Mouse (Mus musculus): Measurements from ENCODE around the gene Clec1b. TPM values are rescaled to one million over a fixed set of nuclear protein-coding genes. Genes with fewer than 3 reads are reported as not detected.
A peak's percentile ranks its signal among the peaks of the same experiment; 100 is the strongest.

Gene Clec1b
- 31.9 and 32.7 TPM in 2 replicates for polyA plus RNA-seq (2016; fragmentation: Nextera tagmentation; extraction: Ambion mirVana)

DNA sequence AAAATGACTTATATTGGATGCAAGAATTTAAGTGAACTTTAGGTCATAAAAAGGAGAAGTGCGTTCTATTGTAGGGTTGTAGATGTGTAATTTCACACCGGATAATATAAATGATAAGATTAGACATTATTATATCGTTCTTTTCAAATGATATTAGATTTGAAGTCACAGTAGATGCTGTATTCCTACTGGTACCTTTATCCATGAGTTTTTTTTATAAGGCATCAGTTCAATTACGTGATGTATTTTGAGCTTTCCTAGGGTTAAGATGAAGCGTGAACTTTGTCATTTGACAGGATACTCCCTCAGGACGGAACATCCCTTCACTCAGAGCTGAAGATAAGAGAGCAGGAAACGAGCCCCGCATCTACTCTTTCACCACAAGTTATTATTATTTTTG is at the start of gene Clec1b:
Gene Clec1b (plus strand): TSS at position 301 of the 400 bp plus-strand sequence.
- Histone ChIP-seq H3K27me3 (replicated peaks) (no peaks in the 10 kb centered on the region), H3K27ac (no peak within 1 kb of the TSS), H3K36me3 (no peaks in the 10 kb centered on the region), H3K4me1 (no peaks in the 10 kb centered on the region), H3K9ac (no peak within 1 kb of the TSS), H3K4me2 (no peak within 1 kb of the TSS), H3K4me3 (no peak within 1 kb of the TSS), H3K9me3 (replicated peaks) (no peaks in the 10 kb centered on the region)
- ATAC-seq: no peak
- WGBS (ENCODE audit: insufficient replicate concordance): 35% methylated on average over 8 of the region's 8 CpGs

DNA sequence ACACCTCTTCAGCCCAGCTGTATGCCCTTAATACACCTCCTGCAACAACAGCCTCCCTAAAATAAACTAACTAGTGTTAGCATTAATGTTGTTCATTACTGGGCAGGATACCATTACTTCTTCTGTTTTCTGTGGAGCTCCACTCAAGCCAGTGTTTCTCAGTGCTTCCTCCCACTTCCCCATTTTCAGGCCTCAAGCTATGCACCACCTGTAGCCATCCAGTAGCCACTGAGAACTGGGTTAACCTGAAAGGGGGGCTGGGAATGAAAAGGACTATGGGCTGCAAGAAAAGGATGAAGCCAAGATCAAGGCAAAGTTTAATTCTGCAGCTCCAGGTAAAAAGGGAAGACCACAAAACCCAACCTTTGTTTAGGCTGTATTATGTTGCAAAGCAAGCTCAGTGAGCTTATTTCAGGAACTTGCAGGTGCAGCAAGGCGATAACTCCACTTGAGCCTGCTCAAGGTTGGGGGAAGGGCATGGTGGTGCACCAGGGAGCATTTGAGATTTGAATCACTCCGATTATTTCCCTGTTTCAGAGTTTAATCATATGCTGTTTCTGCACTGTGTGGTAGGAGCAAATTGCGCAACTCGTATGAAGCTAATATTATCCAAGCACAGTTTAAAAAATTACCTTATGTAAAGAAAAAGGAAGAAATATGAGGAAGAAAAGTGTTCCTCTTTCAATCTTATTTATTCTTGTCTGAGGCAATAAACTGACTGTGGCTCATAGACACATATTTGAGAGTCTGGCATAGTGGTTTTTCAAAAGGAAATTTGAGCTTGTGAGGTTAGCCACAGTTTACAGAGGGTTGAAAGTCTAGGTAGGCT is 47.4 kb upstream of the Clec1b start:
- no peak overlapping the region for H3K4me2 ChIP-seq
- no peaks in the 10 kb centered on the region for H3K27me3 ChIP-seq (replicated peaks)
- no peak overlapping the region for H3K4me3 ChIP-seq
- no peak overlapping the region for H3K9ac ChIP-seq
- no peaks in the 10 kb centered on the region for H3K4me1 ChIP-seq
- WGBS (ENCODE audit: insufficient replicate concordance): 27% methylated on average over 4 of the region's 4 CpGs
- 0 out of 2 replicates have a peak, but pooled peaks cover 8% of the 10 kb centered on the region for H3K9me3 ChIP-seq (replicated peaks)
- H3K36me3 ChIP-seq: no peaks in the 10 kb centered on the region
- ATAC-seq: peak; percentile 68
- no peak overlapping the region for H3K27ac ChIP-seq

DNA sequence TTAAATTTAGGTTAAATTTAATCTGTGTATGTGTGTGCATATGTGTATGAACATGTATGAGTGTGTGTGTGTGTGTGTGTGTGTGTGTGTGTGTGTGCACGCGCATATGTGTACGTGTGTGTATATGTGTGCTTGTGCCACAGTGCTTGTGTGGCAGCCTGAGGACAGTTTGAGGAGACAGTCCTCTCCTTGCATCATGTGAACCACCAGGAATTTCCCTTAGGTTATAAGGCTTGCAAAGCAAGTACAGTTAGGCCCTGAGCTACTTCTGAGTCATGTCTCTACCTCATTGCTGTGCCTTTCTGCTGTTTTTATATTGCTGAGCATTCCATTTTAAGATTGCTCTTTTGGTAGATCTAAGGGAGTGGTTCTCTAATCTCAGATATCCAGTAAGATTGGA is 46.0 kb upstream of the Clec1b start:
- 0 out of 2 replicates have a peak, but pooled peaks cover 8% of the 10 kb centered on the region for H3K9me3 ChIP-seq (replicated peaks)
- no peaks in the 10 kb centered on the region for H3K36me3 ChIP-seq
- H3K27ac ChIP-seq: no peak overlapping the region
- no peaks in the 10 kb centered on the region for H3K4me1 ChIP-seq
- no peak overlapping the region for H3K9ac ChIP-seq
- no peak for ATAC-seq
- no peak overlapping the region for H3K4me2 ChIP-seq
- no peak overlapping the region for H3K4me3 ChIP-seq
- no peaks in the 10 kb centered on the region for H3K27me3 ChIP-seq (replicated peaks)
- WGBS (ENCODE audit: insufficient replicate concordance): 64% methylated on average over 3 of the region's 3 CpGs

DNA sequence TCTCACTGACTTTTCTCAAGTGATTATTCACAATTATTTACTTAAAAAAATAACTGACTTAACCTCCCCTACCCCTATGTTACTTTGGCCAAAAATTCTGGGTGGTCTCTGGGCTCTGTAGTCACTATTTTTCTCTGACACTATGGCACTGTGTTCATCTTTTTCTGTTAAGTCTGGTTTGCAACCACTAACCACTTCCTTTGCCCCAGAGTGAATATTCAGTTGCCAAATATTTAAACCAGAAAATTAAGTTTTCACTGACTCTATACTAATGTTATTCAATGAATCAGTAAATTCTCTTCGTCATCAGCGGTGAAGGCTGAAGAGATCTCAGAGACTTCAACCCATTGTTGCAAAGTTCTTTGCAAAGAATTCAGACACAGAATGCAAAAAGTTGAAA is 41.3 kb upstream of the Clec1b start:
- H3K27me3 ChIP-seq (replicated peaks): no peaks in the 10 kb centered on the region
- 92% methylated on average over 2 of the region's 2 CpGs for WGBS (ENCODE audit: insufficient replicate concordance)
- H3K4me2 ChIP-seq: no peak overlapping the region
- H3K27ac ChIP-seq: no peak overlapping the region
- no peak overlapping the region for H3K4me3 ChIP-seq
- H3K9ac ChIP-seq: no peak overlapping the region
- ATAC-seq: no peak
- no peaks in the 10 kb centered on the region for H3K36me3 ChIP-seq
- no peaks in the 10 kb centered on the region for H3K4me1 ChIP-seq
- no peaks in the 10 kb centered on the region for H3K9me3 ChIP-seq (replicated peaks)

DNA sequence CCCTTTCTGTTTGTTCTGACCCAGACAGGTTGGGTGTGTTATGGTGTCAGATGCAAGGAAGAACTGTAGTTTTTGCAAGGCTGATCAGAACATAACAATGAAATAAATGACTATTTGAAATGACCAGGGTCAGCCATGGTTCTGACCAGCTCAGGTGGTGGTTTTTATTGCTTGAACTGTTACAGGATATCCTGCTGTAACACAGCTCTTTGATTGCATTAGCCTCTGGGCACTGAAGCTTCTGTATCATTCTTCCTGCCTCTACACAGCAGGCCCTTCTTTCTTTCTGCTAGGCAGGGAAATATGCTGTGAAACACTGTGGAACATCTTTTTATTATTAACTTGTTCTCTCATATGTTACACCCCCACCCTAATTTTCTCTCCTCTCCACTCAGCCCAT is 40.7 kb upstream of the Clec1b start:
- no peak for ATAC-seq
- no peaks in the 10 kb centered on the region for H3K27me3 ChIP-seq (replicated peaks)
- no peak overlapping the region for H3K4me3 ChIP-seq
- no peaks in the 10 kb centered on the region for H3K4me1 ChIP-seq
- no peak overlapping the region for H3K27ac ChIP-seq
- no peak overlapping the region for H3K4me2 ChIP-seq
- no peaks in the 10 kb centered on the region for H3K36me3 ChIP-seq
- H3K9me3 ChIP-seq (replicated peaks): no peaks in the 10 kb centered on the region
- no peak overlapping the region for H3K9ac ChIP-seq

DNA sequence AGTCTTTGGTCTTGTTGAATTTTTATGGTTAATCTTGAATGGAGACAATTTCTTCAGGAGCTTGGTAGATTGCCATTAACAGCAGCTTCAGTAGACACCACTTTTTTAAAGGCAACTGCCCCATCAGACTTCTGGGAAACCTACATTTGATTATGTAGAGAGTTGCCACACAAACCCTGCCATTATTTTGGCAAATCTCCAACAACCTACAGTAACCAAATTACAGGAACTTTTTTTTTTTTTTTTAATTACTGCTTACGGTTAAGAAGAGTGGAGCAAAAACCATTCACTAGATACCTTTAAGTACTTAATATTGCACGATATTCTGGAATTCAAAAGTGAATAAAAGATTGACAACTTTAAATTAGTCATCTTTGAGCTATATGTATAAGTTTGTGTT is 37.6 kb upstream of the Clec1b start:
- no peak overlapping the region for H3K4me2 ChIP-seq
- H3K27me3 ChIP-seq (replicated peaks): no peaks in the 10 kb centered on the region
- no peaks in the 10 kb centered on the region for H3K4me1 ChIP-seq
- 77% methylated on average over 2 of the region's 2 CpGs for WGBS (ENCODE audit: insufficient replicate concordance)
- no peak overlapping the region for H3K4me3 ChIP-seq
- no peaks in the 10 kb centered on the region for H3K36me3 ChIP-seq
- ATAC-seq: no peak
- H3K9me3 ChIP-seq (replicated peaks): no peaks in the 10 kb centered on the region
- H3K9ac ChIP-seq: no peak overlapping the region
- no peak overlapping the region for H3K27ac ChIP-seq

DNA sequence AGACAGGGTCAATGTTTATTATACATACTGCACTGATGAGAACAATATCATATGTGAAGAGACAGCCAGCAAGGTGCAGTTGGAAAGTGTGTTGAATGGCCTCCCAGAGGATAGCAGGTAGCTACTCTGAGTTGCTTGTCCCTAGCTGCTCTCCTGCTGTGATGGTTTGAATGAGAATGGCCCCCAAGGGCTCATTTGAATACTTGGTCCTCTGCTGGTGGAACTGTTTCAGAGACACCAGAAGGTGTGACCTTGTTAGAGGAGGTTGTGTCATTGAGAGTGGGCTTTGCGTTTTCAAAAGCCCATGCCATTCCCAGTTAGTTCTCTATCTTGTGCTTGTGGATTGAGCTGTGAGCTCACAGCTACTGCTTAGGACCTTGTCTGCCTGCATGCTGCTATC is 33.2 kb upstream of the Clec1b start:
- Histone ChIP-seq H3K27me3 (replicated peaks) (no peaks in the 10 kb centered on the region), H3K27ac (no peak overlapping the region), H3K4me1 (no peaks in the 10 kb centered on the region), H3K4me2 (no peak overlapping the region), H3K4me3 (no peak overlapping the region), H3K9me3 (replicated peaks) (no peaks in the 10 kb centered on the region), H3K36me3 (no peaks in the 10 kb centered on the region), H3K9ac (no peak overlapping the region)
- no peak for ATAC-seq
- 32% methylated on average over 1 of the region's 1 CpGs for WGBS (ENCODE audit: insufficient replicate concordance)

DNA sequence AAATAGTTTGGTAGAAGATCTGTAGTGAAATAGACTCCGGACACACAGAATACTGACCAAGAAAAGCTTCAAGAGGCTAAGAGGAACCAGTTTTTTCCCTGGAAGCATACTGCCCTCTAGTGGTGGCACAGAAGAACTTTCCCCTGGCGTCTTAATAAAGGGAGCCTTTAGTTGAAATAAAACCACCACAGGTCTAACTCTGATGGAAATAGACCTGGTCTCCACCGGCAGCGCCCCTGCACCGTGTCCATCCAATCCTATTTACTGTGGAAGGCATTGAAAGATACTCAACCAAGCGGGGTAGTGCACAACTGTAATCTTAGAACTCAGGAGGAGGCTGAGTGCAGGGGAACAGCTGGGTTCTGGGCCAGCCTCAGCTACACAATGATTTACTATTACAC is 31.1 kb upstream of the Clec1b start:
- 17% methylated on average over 6 of the region's 6 CpGs for WGBS (ENCODE audit: insufficient replicate concordance)
- H3K9me3 ChIP-seq (replicated peaks): no peaks in the 10 kb centered on the region
- peak; percentile 46; the same call in 1 of the 2 replicates for ATAC-seq

DNA sequence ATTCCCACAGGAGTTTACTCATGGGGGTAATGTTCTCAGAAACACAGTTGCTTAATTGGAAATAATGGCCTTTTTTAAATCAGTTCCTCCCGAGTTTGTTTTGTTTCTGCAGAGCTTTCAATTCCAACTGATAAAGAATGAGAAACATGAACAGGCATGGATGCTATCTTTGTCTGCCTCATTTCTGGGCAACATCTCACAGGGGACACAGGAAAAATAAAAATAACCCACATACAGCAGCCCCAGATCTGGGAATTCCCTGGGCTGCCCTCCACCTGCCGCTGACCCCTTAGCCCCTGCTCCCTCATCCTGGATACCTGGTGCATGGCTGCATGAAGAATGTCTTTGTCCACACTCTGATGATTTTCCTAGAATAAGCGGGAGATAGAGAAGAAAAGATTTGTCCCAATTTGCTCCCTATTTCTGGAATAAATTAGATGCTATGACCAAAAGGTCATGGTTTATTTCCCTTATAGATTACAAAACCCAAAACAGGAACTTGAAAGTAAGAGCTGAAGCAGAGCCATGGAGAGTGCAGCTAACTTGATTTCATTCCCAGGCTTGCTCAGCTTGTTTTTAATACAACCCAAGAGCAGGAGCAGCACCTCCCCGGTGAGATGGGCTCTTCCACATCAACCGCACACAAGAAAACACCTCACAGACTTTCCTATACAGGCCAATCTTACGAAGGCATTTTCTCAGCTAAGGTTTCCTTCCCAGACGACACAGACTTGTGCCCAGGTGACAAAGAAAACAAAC is 27.5 kb upstream of the Clec1b start:
- no peak overlapping the region for H3K27ac ChIP-seq
- H3K4me2 ChIP-seq: no peak overlapping the region
- no peaks in the 10 kb centered on the region for H3K27me3 ChIP-seq (replicated peaks)
- no peak overlapping the region for H3K9ac ChIP-seq
- H3K36me3 ChIP-seq: no peaks in the 10 kb centered on the region
- WGBS (ENCODE audit: insufficient replicate concordance): 61% methylated on average over 7 of the region's 7 CpGs
- no peak overlapping the region for H3K4me3 ChIP-seq
- no peak for ATAC-seq
- H3K4me1 ChIP-seq: no peaks in the 10 kb centered on the region
- H3K9me3 ChIP-seq (replicated peaks): no peaks in the 10 kb centered on the region

More for the DNA sequence above, 31.1 kb upstream of the Clec1b start:
- Histone ChIP-seq H3K9ac (no peak overlapping the region), H3K36me3 (no peaks in the 10 kb centered on the region), H3K4me1 (no peaks in the 10 kb centered on the region), H3K4me3 (no peak overlapping the region), H3K27me3 (replicated peaks) (no peaks in the 10 kb centered on the region), H3K4me2 (no peak overlapping the region), H3K27ac (no peak overlapping the region)

DNA sequence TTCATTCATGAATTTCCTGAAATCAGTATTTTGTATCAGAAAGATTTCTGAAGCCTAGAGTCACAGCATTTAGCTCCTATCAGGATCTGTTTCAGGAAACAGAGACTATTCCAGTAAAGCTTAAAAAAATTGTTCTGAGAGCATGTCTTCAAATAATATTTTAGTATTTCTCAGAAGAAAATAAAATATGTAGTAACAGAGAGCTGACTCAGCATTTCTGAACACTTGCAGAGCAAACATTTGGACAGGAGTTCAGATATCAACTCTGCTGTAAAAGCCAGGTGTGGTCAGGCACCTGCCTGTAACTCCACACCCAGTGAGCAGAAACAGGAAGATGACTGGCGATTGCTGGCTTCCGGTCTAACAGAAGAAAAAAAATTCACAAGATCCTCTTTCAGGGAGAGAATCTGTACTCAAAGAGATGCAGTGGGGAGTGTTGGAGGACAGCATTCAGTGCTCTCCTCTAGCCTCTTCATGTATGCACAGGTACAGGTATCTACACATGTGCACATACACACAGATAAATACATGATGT is 22.1 kb upstream of the Clec1b start:
- Histone ChIP-seq H3K27me3 (replicated peaks) (no peaks in the 10 kb centered on the region), H3K27ac (no peak overlapping the region), H3K36me3 (no peaks in the 10 kb centered on the region), H3K4me2 (no peak overlapping the region), H3K4me1 (no peaks in the 10 kb centered on the region), H3K9ac (no peak overlapping the region), H3K4me3 (no peak overlapping the region), H3K9me3 (replicated peaks) (no peaks in the 10 kb centered on the region)
- no peak for ATAC-seq
- 21% methylated on average over 2 of the region's 2 CpGs for WGBS (ENCODE audit: insufficient replicate concordance)

DNA sequence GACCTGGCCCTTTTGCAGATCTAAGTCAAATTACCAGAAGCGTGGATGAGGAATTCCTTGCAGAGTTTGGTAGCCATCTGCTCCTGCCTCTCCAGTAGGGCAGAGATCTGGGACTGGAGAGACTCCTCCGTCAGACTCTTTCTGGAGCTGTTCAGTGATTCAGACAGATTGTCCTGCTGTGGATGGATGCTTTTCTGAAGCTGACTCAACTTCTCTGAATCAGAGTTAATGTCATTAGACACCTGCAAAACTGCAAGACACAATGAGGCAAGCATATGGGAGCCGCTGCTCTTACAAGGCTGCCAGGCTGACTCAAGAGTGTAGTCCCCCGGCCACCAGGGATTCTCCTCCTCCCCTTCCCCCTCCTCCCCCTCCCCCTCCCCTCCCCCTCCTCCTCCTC is 16.6 kb upstream of the Clec1b start:
- Histone ChIP-seq H3K36me3 (no peaks in the 10 kb centered on the region), H3K9me3 (replicated peaks) (no peaks in the 10 kb centered on the region), H3K9ac (no peak overlapping the region), H3K27ac (no peak overlapping the region), H3K4me2 (no peak overlapping the region), H3K4me3 (no peak overlapping the region), H3K4me1 (no peaks in the 10 kb centered on the region), H3K27me3 (replicated peaks) (no peaks in the 10 kb centered on the region)
- no peak for ATAC-seq
- 71% methylated on average over 4 of the region's 4 CpGs for WGBS (ENCODE audit: insufficient replicate concordance)

DNA sequence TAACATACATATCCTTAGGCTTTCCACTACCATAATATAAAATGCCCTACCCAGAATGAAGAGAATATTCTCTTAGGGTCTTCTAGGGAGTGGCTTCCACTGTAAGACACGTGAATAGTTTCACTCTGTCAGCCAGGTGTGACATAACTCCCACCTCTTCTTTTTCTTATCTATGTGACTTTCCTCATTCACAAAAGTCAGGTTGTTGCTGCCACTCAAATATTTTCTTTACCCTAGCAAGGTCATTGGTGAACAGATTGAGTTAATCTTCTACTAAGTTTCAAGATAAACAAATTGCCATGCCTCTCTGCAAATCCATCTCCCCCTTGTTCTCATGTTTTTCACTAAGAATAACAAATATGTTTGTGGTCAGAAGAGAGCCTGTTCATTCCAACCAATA is 15.4 kb upstream of the Clec1b start:
- no peak; the same call in 1 of the 2 replicates for ATAC-seq
- no peaks in the 10 kb centered on the region for H3K27me3 ChIP-seq (replicated peaks)
- H3K36me3 ChIP-seq: no peaks in the 10 kb centered on the region
- no peak overlapping the region for H3K4me2 ChIP-seq
- no peak overlapping the region for H3K4me3 ChIP-seq
- no peaks in the 10 kb centered on the region for H3K9me3 ChIP-seq (replicated peaks)
- H3K4me1 ChIP-seq: no peaks in the 10 kb centered on the region
- no peak overlapping the region for H3K9ac ChIP-seq
- no peak overlapping the region for H3K27ac ChIP-seq
- 48% methylated on average over 1 of the region's 1 CpGs for WGBS (ENCODE audit: insufficient replicate concordance)

Data from liver, embryonic 12.5 days (tissue).